Mouse (Mus musculus): ENCODE data around the gene Reg3g.

GRCm38 (mm10) chr6:78447202-78447601 lies 21.5 kb downstream of the Reg3g start:
- TF ChIP-seq GATA1 (IDR thresholded peaks at IDR 0.05; ENCODE audit: low read length) (no peak), TAL1 (IDR thresholded peaks at IDR 0.05; ENCODE audit: low read length) (no peak)

Measured in erythroblast, embryonic 14.5 days (primary cell).